Mouse (Mus musculus): ENCODE measurements around the gene BC025920. TPM values are rescaled to one million over a fixed set of nuclear protein-coding genes. Genes with fewer than 3 reads are reported as not detected.

BC025920 gene
- total and polyA plus RNA-seq, 2 experiments: 0.55 to 0.56 TPM

GRCm38 (mm10) chr10:81571501-81571876 lies 34.6 kb upstream of the BC025920 start:
- DNase-seq (ENCODE audit: extremely low read depth, low read depth, low spot score): peak; percentile 95
- H3K27me3 ChIP-seq (ENCODE audit: control insufficient read depth, insufficient read depth, low read length): no peaks in the 10 kb centered on the region
- H3K9ac ChIP-seq (ENCODE audit: low read depth, low read length): peak overlapping the region; percentile 65
- peak overlapping the region; percentile 56 for H3K4me3 ChIP-seq (ENCODE audit: insufficient read depth, low read depth, low read length)
- peak overlapping the region; percentile 86 for H3K27ac ChIP-seq (replicated peaks; ENCODE audit: insufficient read depth, low read depth, low read length)
- no peaks in the 10 kb centered on the region for H3K79me2 ChIP-seq (ENCODE audit: control insufficient read depth, insufficient read depth, low read length)
- H3K36me3 ChIP-seq (ENCODE audit: control insufficient read depth, insufficient read depth, low read length): no peaks in the 10 kb centered on the region
- TF ChIP-seq POLR2A (IDR thresholded peaks at IDR 0.05; ENCODE audit: extremely low read depth, insufficient read depth, low read length): no peak
- TF ChIP-seq CTCF (IDR thresholded peaks at IDR 0.05; ENCODE audit: low read depth, low read length): no peak
- peaks cover 20% of the 10 kb centered on the region for H3K4me1 ChIP-seq (ENCODE audit: control insufficient read depth, insufficient read depth, low read length)
- WGBS: 1% methylated on average over 18 of the region's 18 CpGs

- H3K9ac ChIP-seq (ENCODE audit: low read depth, low read length): peak overlapping the region; percentile 57; the same call in 1 of the 2 replicates
- H3K4me1 ChIP-seq (ENCODE audit: control insufficient read depth, insufficient read depth, low read length): peaks cover 20% of the 10 kb centered on the region
- H3K27me3 ChIP-seq (ENCODE audit: control insufficient read depth, insufficient read depth, low read length): no peaks in the 10 kb centered on the region
- WGBS: 13% methylated on average over 9 of the region's 9 CpGs
- no peaks in the 10 kb centered on the region for H3K79me2 ChIP-seq (ENCODE audit: control insufficient read depth, insufficient read depth, low read length)
- no peaks in the 10 kb centered on the region for H3K36me3 ChIP-seq (ENCODE audit: control insufficient read depth, insufficient read depth, low read length)
- TF ChIP-seq POLR2A (IDR thresholded peaks at IDR 0.05; ENCODE audit: extremely low read depth, insufficient read depth, low read length) (no peak), CTCF (IDR thresholded peaks at IDR 0.05; ENCODE audit: low read depth, low read length) (no peak)
- H3K27ac ChIP-seq (replicated peaks; ENCODE audit: insufficient read depth, low read depth, low read length): peak overlapping the region; percentile 17; the same call in 1 of the 2 replicates
- 0 out of 2 replicates have a peak overlapping the region, but pooled peaks have one; percentile 52 for H3K4me3 ChIP-seq (ENCODE audit: insufficient read depth, low read depth, low read length)
- peak; percentile 35 for DNase-seq (ENCODE audit: extremely low read depth, low read depth, low spot score)
Observed at GRCm38 (mm10) chr10:81572133-81572671, 33.9 kb upstream of the BC025920 start.

GRCm38 (mm10) chr10:81572975-81573374 lies 33.1 kb upstream of the BC025920 start:
- no peak for DNase-seq (ENCODE audit: extremely low read depth, low read depth, low spot score)
- H3K4me1 ChIP-seq (ENCODE audit: control insufficient read depth, insufficient read depth, low read length): peaks cover 20% of the 10 kb centered on the region
- no peak overlapping the region for H3K27ac ChIP-seq (replicated peaks; ENCODE audit: insufficient read depth, low read depth, low read length)
- 80% methylated on average over 9 of the region's 9 CpGs for WGBS
- TF ChIP-seq CTCF (IDR thresholded peaks at IDR 0.05; ENCODE audit: low read depth, low read length): no peak
- no peak for TF ChIP-seq POLR2A (IDR thresholded peaks at IDR 0.05; ENCODE audit: extremely low read depth, insufficient read depth, low read length)
- H3K9ac ChIP-seq (ENCODE audit: low read depth, low read length): no peak overlapping the region
- H3K79me2 ChIP-seq (ENCODE audit: control insufficient read depth, insufficient read depth, low read length): no peaks in the 10 kb centered on the region
- H3K36me3 ChIP-seq (ENCODE audit: control insufficient read depth, insufficient read depth, low read length): no peaks in the 10 kb centered on the region
- H3K27me3 ChIP-seq (ENCODE audit: control insufficient read depth, insufficient read depth, low read length): no peaks in the 10 kb centered on the region
- no peak overlapping the region for H3K4me3 ChIP-seq (ENCODE audit: insufficient read depth, low read depth, low read length)

- Histone ChIP-seq H3K36me3 (ENCODE audit: control insufficient read depth, insufficient read depth, low read length) (no peaks in the 10 kb centered on the region), H3K4me3 (ENCODE audit: insufficient read depth, low read depth, low read length) (peak within 1 kb of the TSS; percentile 75), H3K27me3 (ENCODE audit: control insufficient read depth, insufficient read depth, low read length) (no peaks in the 10 kb centered on the region), H3K79me2 (ENCODE audit: control insufficient read depth, insufficient read depth, low read length) (no peaks in the 10 kb centered on the region), H3K9ac (ENCODE audit: low read depth, low read length) (peak within 1 kb of the TSS; percentile 76), H3K4me1 (ENCODE audit: control insufficient read depth, insufficient read depth, low read length) (peaks cover 20% of the 10 kb centered on the region), H3K27ac (replicated peaks; ENCODE audit: insufficient read depth, low read depth, low read length) (peak within 1 kb of the TSS; percentile 37)
- DNase-seq (ENCODE audit: extremely low read depth, low read depth, low spot score): no peak
- TF ChIP-seq CTCF (IDR thresholded peaks at IDR 0.05; ENCODE audit: low read depth, low read length) (peak; percentile 29), POLR2A (IDR thresholded peaks at IDR 0.05; ENCODE audit: extremely low read depth, insufficient read depth, low read length) (no peak)
- 39% methylated on average over 10 of the region's 10 CpGs for whole genome bisulfite sequencing
Observed at GRCm38 (mm10) chr10:81574081-81575056, 31.7 kb upstream of the BC025920 start, which contains the start of gene Tle2. Gene Tle2 (plus strand): TSS chr10:81574561.

- DNase-seq (ENCODE audit: extremely low read depth, low read depth, low spot score): no peak
- H3K27ac ChIP-seq (replicated peaks; ENCODE audit: insufficient read depth, low read depth, low read length): peak overlapping the region; percentile 37
- no peaks in the 10 kb centered on the region for H3K27me3 ChIP-seq (ENCODE audit: control insufficient read depth, insufficient read depth, low read length)
- no peaks in the 10 kb centered on the region for H3K36me3 ChIP-seq (ENCODE audit: control insufficient read depth, insufficient read depth, low read length)
- peaks cover 18% of the 10 kb centered on the region for H3K4me1 ChIP-seq (ENCODE audit: control insufficient read depth, insufficient read depth, low read length)
- TF ChIP-seq POLR2A (IDR thresholded peaks at IDR 0.05; ENCODE audit: extremely low read depth, insufficient read depth, low read length) (0 out of 2 replicates have a peak, but pooled peaks have one; percentile 32), CTCF (IDR thresholded peaks at IDR 0.05; ENCODE audit: low read depth, low read length) (no peak)
- peak overlapping the region; percentile 76 for H3K9ac ChIP-seq (ENCODE audit: low read depth, low read length)
- no peaks in the 10 kb centered on the region for H3K79me2 ChIP-seq (ENCODE audit: control insufficient read depth, insufficient read depth, low read length)
- peak overlapping the region; percentile 75 for H3K4me3 ChIP-seq (ENCODE audit: insufficient read depth, low read depth, low read length)
- under 1% methylated on average over 30 of the region's 30 CpGs for WGBS
Observed at GRCm38 (mm10) chr10:81575208-81575631, 30.9 kb upstream of the BC025920 start.

Measured in liver, adult 2 months (tissue).